Mouse (Mus musculus): ENCODE results near the gene Ppp2r5c. TPM values are rescaled to one million over a fixed set of nuclear protein-coding genes. Genes with fewer than 3 reads are reported as not detected.

Gene Ppp2r5c
- polyA plus RNA-seq, 1 experiment from 2014 or later = 102 TPM

- no peaks in the 10 kb centered on the region for H3K9me3 ChIP-seq (ENCODE audit: low read length)
- WGBS = 65% methylated on average over 7 of the region's 7 CpGs
- H3K4me3 ChIP-seq (ENCODE audit: low read depth, low read length) = no peak overlapping the region
- no peaks in the 10 kb centered on the region for H3K36me3 ChIP-seq (ENCODE audit: insufficient read depth, low read length)
- DNase-seq (ENCODE audit: low spot score) = no peak
- no peak overlapping the region for H3K9ac ChIP-seq (replicated peaks; ENCODE audit: low read depth)
- no peaks in the 10 kb centered on the region for H3K4me1 ChIP-seq (ENCODE audit: insufficient read depth, low read depth, low read length)
- no peak overlapping the region for H3K27ac ChIP-seq (ENCODE audit: low read length)
- TF ChIP-seq CTCF (IDR thresholded peaks at IDR 0.05) = peak; percentile 39
- no peak for TF ChIP-seq EP300 (IDR thresholded peaks at IDR 0.05)
- H3K27me3 ChIP-seq (replicated peaks; ENCODE audit: insufficient read depth, low read length) = no peaks in the 10 kb centered on the region
- no peak overlapping the region for H3K4me2 ChIP-seq (replicated peaks; ENCODE audit: low read depth, low read length)
- ATAC-seq = peak; percentile 19; the same call in 1 of the 2 replicates
These were observed 9.6 kb upstream of the Ppp2r5c start for GRCm38 (mm10) chr12:110437367-110437703.

- ATAC-seq (no peak), DNase-seq (ENCODE audit: low spot score) (peak; percentile 41)
- Histone ChIP-seq H3K4me2 (replicated peaks; ENCODE audit: low read depth, low read length) (no peak overlapping the region), H3K27me3 (replicated peaks; ENCODE audit: insufficient read depth, low read length) (no peaks in the 10 kb centered on the region), H3K4me1 (ENCODE audit: insufficient read depth, low read depth, low read length) (no peaks in the 10 kb centered on the region), H3K4me3 (ENCODE audit: low read depth, low read length) (no peak overlapping the region), H3K36me3 (ENCODE audit: insufficient read depth, low read length) (no peaks in the 10 kb centered on the region), H3K27ac (ENCODE audit: low read length) (no peak overlapping the region), H3K9ac (replicated peaks; ENCODE audit: low read depth) (no peak overlapping the region), H3K9me3 (ENCODE audit: low read length) (no peaks in the 10 kb centered on the region)
- 41% methylated on average over 5 of the region's 5 CpGs for WGBS
- TF ChIP-seq EP300 (IDR thresholded peaks at IDR 0.05) = no peak
- peak; percentile 69 for TF ChIP-seq CTCF (IDR thresholded peaks at IDR 0.05)
These were observed 8.4 kb upstream of the Ppp2r5c start for GRCm38 (mm10) chr12:110438367-110438973.

GRCm38 (mm10) chr12:110442238-110442637 is 4.7 kb upstream of the Ppp2r5c start:
- Histone ChIP-seq H3K9ac (replicated peaks; ENCODE audit: low read depth) (no peak overlapping the region), H3K27me3 (replicated peaks; ENCODE audit: insufficient read depth, low read length) (no peaks in the 10 kb centered on the region), H3K27ac (ENCODE audit: low read length) (no peak overlapping the region), H3K4me1 (ENCODE audit: insufficient read depth, low read depth, low read length) (peaks cover 9% of the 10 kb centered on the region; the same call in 1 of the 2 replicates), H3K36me3 (ENCODE audit: insufficient read depth, low read length) (no peaks in the 10 kb centered on the region), H3K9me3 (ENCODE audit: low read length) (no peaks in the 10 kb centered on the region), H3K4me2 (replicated peaks; ENCODE audit: low read depth, low read length) (no peak overlapping the region), H3K4me3 (ENCODE audit: low read depth, low read length) (no peak overlapping the region)
- ATAC-seq = no peak
- DNase-seq (ENCODE audit: low spot score) = no peak
- TF ChIP-seq EP300 (IDR thresholded peaks at IDR 0.05) (no peak), CTCF (IDR thresholded peaks at IDR 0.05) (no peak)
- WGBS = 85% methylated on average over 2 of the region's 2 CpGs

- DNase-seq (ENCODE audit: low spot score) (no peak), ATAC-seq (no peak)
- H3K4me2 ChIP-seq (replicated peaks; ENCODE audit: low read depth, low read length) = no peak overlapping the region
- peaks cover 9% of the 10 kb centered on the region; the same call in 1 of the 2 replicates for H3K4me1 ChIP-seq (ENCODE audit: insufficient read depth, low read depth, low read length)
- TF ChIP-seq EP300 (IDR thresholded peaks at IDR 0.05) = no peak
- no peak for TF ChIP-seq CTCF (IDR thresholded peaks at IDR 0.05)
- H3K9ac ChIP-seq (replicated peaks; ENCODE audit: low read depth) = no peak overlapping the region
- 0 out of 2 replicates have a peak, but pooled peaks cover 3% of the 10 kb centered on the region for H3K36me3 ChIP-seq (ENCODE audit: insufficient read depth, low read length)
- WGBS = 63% methylated on average over 5 of the region's 5 CpGs
- H3K27ac ChIP-seq (ENCODE audit: low read length) = no peak overlapping the region
- H3K4me3 ChIP-seq (ENCODE audit: low read depth, low read length) = no peak overlapping the region
- H3K9me3 ChIP-seq (ENCODE audit: low read length) = no peaks in the 10 kb centered on the region
- H3K27me3 ChIP-seq (replicated peaks; ENCODE audit: insufficient read depth, low read length) = no peaks in the 10 kb centered on the region
These were observed 2.4 kb upstream of the Ppp2r5c start for GRCm38 (mm10) chr12:110444530-110444929.

GRCm38 (mm10) chr12:110445775-110446174 is 1.1 kb upstream of the Ppp2r5c start:
- DNase-seq (ENCODE audit: low spot score) (peak; percentile 5), ATAC-seq (no peak)
- Histone ChIP-seq H3K4me1 (ENCODE audit: insufficient read depth, low read depth, low read length) (peaks cover 9% of the 10 kb centered on the region; the same call in 1 of the 2 replicates), H3K4me2 (replicated peaks; ENCODE audit: low read depth, low read length) (peak overlapping the region; percentile 74), H3K9ac (replicated peaks; ENCODE audit: low read depth) (peak overlapping the region; percentile 16; the same call in 1 of the 2 replicates), H3K27me3 (replicated peaks; ENCODE audit: insufficient read depth, low read length) (no peaks in the 10 kb centered on the region), H3K36me3 (ENCODE audit: insufficient read depth, low read length) (0 out of 2 replicates have a peak, but pooled peaks cover 8% of the 10 kb centered on the region), H3K4me3 (ENCODE audit: low read depth, low read length) (peak overlapping the region; percentile 84), H3K27ac (ENCODE audit: low read length) (peak overlapping the region; percentile 96), H3K9me3 (ENCODE audit: low read length) (no peaks in the 10 kb centered on the region)
- 21% methylated on average over 7 of the region's 7 CpGs for WGBS
- no peak for TF ChIP-seq CTCF (IDR thresholded peaks at IDR 0.05)
- no peak for TF ChIP-seq EP300 (IDR thresholded peaks at IDR 0.05)

GRCm38 (mm10) chr12:110447306-110447705 is 386 bp downstream of the Ppp2r5c start:
- H3K27me3 ChIP-seq (replicated peaks; ENCODE audit: insufficient read depth, low read length) = no peaks in the 10 kb centered on the region
- WGBS = 3% methylated on average over 14 of the region's 39 CpGs
- H3K4me2 ChIP-seq (replicated peaks; ENCODE audit: low read depth, low read length) = peak overlapping the region; percentile 92
- no peaks in the 10 kb centered on the region for H3K9me3 ChIP-seq (ENCODE audit: low read length)
- ATAC-seq (peak; percentile 32), DNase-seq (ENCODE audit: low spot score) (peak; percentile 58)
- H3K9ac ChIP-seq (replicated peaks; ENCODE audit: low read depth) = peak overlapping the region; percentile 71
- peak overlapping the region; percentile 84 for H3K4me3 ChIP-seq (ENCODE audit: low read depth, low read length)
- H3K4me1 ChIP-seq (ENCODE audit: insufficient read depth, low read depth, low read length) = peaks cover 9% of the 10 kb centered on the region; the same call in 1 of the 2 replicates
- peak overlapping the region; percentile 84 for H3K27ac ChIP-seq (ENCODE audit: low read length)
- 0 out of 2 replicates have a peak, but pooled peaks cover 8% of the 10 kb centered on the region for H3K36me3 ChIP-seq (ENCODE audit: insufficient read depth, low read length)
- TF ChIP-seq EP300 (IDR thresholded peaks at IDR 0.05) (no peak), CTCF (IDR thresholded peaks at IDR 0.05) (no peak)
